Mouse (Mus musculus) cerebral cortex, adult 2 months (tissue): Measurements from ENCODE around the gene Clec14a.

ENCODE experiments used
- WGBS: fragments of 180-500 bp; shearing (Covaris S2); methylation state at CpG from one replicate; pipeline ENCODE4 v1.1.7; 2018; 5-methylcytosine and 5-hydroxymethylcytosine counted together

Clec14a gene

DNA sequence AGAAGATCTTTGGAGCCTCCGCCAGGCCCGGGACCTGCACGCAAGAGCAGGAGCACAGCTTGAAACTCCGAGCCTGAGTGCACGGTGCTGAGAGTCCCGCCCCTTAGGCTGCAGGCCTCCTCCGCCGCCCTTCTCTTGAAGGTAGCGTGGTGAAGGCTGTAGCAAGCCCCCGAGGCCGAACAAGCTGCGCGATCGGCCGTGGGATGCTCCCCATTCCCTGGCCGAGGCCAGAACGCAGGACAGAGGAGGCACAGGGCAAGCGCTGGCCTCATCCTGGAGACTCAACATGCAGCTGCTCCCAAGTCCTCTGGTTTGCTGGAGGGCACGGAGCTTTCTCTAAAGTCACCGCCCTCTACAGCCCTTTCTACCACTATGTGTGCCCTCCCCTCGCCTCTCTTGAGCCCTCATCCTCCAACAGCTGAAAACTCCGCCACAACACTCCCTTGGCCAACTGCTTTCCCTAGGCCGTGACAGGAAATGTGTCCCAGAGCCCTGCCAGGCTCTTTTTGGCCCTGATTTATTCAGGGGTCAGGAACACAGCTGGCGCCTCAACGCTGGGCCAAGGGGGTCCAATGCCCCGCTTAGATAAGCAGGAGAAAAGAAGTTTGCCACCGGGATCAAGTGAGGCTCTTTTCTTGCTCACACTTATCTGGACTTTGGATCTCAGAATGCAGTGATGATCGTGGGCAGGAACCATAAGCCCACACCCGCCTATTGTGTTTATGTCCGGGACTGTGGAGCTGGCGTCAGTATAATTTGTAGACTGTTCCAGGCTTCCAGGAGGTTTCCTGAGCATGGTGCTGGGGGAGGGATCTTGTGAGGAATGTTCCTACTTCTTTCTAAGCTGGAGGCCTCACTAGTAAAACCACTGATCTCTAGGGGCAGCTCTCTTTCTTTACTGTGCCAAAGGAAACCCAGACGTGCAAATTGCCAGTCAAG is at the start of gene Clec14a:
Gene Clec14a, minus strand, starts transcription at position 728 of the 939 bp plus-strand sequence.
- WGBS, result 21% methylated on average over 32 of the region's 32 CpGs

DNA sequence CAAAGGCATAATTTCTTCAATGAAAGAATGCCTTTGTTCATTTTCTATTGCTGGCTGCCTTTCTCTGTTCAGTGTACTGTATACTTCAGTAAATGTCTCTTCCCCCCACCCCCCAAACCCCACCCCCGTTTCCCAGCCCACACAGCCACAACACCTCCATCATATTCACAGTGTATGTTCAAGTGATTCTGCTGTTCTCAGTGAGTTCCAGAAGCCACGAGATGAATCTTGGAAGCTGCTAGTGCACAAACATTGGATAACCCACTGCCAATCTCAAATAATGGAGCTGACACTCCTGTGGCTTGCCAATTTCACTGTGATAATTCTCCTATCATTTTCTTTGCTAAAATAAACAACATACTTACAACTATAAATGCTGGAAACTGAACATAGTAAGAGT is 38.7 kb upstream of the Clec14a start:
- WGBS, result 27% methylated on average over 2 of the region's 2 CpGs

DNA sequence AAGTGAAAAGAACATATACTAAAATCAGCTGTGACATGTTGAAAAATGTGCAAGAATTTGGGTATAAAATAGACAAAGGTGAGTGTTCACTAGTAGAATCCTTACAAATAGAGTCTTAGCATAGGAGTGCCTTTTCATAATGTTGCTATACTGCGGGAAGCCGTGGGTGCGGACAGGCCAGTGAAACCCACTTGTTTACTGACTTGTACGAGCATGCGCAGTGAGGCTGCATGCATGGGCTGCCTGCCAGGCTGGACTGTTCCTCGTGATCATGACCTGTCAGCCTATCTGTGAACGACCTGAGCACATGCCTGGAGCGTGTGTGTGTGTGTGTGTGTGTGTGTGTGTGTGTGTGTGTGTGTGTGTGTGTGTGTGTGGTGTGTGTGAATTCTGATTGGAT is 37.3 kb upstream of the Clec14a start:
- WGBS, result 79% methylated on average over 8 of the region's 8 CpGs

DNA sequence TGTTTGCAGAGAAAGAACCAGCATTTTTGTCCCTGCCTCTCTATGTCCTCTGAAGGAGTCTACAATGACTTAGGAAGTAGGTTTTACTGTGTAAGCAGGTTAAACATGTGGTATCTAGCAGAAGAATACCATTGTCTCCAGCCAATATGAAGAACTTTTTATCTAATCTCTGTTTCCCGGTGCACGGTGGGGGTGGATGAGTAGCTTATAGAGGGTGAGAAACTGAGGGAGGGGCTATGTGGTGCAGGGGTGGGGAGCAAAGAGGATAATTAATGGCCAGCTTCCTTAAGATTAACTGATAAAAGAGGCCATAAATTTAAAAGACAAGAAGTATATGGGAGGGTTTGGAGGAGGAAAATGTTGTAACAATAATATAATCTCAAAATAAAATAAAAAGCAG is 36.5 kb upstream of the Clec14a start:
- WGBS, result 70% methylated on average over 2 of the region's 2 CpGs

DNA sequence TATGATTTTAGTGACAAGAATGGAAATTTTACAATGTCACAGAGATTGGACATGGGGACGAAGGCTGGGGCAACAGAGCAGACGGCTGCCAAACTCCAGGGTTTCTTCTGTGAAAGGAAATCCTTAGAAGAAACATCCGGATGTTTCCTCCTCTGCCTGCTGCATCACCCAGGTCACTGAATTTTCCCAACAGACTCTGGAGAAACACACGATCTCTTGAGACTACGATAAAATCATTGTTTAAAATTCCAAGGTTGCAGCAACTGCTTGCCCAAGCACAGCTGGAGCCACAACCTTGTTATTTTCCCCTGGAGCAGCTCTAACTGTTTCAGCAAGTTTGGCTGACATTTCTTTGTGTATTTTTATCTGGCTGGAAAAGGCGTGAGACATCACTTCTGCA is 27.9 kb upstream of the Clec14a start:
- WGBS, result 77% methylated on average over 6 of the region's 6 CpGs

DNA sequence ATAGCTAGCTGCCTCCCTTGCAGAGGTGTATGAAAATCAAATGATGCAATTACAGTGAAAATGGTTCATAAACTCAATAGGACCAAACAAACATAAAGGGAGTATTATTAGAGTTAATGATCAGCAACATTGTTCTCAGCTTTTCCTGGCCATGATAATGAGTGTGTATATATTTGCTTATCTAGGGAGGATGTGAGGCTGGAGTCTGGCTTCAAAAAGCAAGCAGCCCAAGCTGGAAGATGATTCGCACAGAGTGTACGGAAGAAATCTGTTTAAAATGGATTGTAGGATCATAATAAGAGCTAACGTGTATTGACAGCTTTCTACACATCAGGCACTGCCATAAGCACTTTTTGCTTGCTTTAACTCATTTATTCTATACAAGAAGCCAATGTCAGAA is 16.8 kb upstream of the Clec14a start:
- WGBS, result 85% methylated on average over 3 of the region's 3 CpGs

DNA sequence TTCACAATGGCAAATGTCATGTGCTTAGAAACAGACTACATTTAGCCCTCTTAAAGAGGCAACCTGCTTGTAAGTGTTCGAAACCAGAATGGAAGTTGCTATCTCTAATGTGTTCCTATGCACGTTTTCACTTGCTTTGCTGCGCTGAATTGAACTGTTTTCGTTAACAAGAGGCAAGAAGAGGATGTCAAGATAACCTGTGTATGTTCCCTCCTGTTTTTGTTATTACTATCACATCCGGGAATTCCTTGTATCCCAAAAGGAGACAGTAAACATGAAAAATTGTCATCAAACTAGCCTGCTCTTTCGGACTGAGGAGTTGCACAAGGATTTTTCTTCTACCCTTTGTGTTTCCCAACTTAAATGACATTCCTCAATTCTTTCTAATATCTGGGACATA is 1.4 kb upstream of the Clec14a start:
- 77% methylated on average over 6 of the region's 6 CpGs for WGBS

DNA sequence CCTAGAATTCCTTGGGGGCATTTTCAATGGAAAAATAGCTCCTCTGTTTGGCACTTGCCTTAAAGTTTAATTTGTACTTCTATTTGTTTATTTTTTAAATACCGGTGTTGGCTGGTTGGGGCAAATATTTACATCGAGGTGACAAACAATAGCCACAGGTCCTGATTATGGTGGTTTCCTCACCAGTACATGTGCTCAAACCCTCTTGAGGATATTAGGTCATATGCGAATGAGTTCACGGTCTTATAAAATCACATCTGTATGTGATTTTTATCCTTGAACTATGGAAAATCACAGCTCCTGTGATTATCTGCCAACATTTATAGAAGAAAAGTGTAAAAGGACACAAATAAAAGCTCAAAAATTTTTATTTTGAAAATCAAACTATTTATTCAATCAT is 415 bp upstream of the Clec14a start:
- WGBS, result 88% methylated on average over 4 of the region's 4 CpGs

DNA sequence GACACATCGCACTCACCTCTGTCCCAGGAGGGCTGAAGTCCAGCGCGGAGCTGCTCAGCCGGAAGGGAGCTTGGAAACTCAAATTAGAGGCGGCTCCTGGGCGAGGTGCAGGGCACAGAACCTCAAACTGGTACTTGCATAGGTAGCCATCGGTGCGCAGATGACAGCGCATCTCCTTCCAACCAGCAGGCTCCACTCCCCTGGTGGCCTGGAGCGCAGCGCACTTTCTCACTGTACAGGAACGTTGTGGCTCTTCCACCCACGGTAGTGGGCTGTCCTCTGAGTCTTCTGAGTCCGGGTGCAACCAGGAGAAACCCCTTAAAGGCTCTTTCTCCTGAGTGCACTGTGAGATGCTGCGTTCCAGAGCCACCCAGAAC is 916 bp downstream of the Clec14a start:
- 12% methylated on average over 15 of the region's 15 CpGs for WGBS

DNA sequence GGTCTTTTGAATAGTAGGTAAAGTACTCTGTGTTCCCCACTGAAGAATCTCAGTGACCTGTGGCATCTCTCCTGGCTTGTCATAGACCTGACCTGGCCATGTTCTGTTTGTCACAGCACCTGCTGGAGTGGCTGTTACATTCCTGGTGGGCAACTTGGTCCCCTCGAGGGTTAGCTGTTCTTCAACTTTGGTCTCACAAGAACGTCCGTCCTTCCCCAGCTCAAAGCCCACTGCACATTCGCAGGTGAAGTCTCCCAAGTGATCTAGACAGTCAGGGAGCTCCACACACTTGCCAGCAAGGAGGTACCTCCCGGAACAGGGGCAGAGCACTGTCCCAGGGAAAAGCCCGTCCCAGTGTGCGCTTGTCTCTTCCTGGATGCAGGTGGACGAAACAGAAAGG is 1.3 kb downstream of the Clec14a start:
- WGBS, result 53% methylated on average over 8 of the region's 8 CpGs

DNA sequence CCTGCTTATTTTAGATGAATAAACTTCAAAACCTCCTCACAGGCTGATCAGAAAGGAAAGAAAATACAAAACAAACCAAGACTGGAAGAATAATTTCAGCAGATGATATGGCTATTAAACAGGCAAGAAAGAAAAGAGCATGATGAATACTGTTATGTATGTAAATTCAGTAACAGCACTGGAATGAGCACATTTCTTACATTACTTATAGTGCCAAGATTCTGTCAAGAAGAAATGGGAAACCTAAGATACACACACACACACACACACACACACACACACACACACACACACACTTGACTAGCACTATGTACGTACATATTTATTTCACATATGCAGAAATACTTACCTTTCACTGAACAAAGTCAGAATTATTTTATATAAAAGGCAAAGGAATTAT is 17.2 kb downstream of the Clec14a start:
- 81% methylated on average over 1 of the region's 1 CpGs for WGBS

DNA sequence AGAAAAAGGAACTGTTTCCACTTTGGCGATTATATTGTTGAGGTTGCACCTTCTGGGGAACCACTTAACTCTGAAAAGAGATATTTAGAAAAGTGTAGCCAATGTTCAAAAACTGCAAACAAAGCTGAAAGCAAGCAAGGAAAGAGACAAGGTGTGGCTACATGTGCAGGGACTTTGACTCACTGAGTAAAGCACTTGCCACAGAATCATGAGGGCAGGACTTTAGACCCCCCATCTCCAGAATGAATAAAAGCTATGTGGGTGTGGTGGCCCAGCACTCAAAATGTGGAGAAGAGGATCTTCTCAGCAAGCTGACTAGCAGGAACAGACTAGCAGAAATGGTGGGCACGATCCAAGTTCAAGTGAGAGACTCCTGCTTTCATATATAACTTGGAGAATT is 36.6 kb downstream of the Clec14a start:
- 79% methylated on average over 2 of the region's 2 CpGs for WGBS

DNA sequence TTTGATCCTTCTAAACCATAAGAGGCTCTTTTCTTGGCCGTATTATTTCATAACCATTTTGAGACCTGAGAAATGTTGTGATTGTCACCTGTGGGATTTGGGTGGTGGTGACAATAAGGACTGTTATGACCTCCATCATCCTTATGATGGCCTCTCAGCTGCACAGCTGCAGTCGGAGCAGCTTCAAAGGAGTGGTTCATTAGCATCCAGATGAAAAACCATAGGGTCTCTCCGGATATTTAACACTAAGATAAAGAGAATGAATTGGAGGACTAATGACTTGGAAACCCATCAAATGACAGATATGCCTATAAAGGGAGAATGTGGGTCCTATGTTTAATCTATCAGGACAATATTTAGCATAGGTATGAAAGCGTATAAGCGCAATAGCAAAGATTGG is 43.4 kb downstream of the Clec14a start:
- WGBS, result 86% methylated on average over 5 of the region's 5 CpGs

DNA sequence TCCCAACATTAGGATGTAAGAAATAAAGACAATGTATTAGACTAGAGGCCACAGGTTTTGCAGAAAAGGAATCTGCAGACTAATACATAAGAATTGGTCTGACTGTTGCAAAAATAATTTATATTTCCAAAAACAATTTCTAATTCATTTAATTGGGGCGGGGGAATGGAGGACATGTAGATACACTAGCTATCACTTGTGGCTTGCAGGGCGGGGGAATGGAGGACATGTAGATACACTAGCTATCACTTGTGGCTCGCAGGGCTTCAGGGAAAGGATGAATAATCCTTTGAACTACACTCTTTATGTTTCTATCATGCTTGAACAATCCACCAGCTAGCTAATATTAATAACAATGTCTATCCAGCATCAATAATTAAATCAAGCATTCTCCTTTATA is 50.0 kb downstream of the Clec14a start:
- WGBS, result 92% methylated on average over 3 of the region's 3 CpGs

DNA sequence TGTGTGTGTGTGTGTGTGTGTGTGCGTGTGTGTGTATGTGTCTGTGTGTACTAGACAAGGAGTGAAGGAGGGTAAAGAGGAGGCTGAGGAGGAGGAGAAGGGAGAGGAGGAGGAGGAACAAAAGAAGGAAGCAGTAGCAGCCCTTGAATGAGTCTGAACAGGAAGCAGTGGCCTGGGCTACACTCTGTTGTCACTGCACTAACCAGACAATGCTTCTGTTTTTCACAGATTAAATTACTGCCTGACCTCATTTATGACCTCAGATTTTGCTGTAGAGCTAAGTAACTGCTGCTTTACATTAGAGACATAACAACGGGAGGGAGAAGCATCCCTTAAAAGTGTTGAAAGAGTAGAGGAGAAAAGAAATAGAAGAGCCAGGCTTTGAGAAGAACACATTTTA is 52.9 kb downstream of the Clec14a start:
- WGBS, result 53% methylated on average over 2 of the region's 2 CpGs
